Mouse (Mus musculus) thymus, postnatal 36 days (tissue): Measurements from ENCODE around the gene Mxd1.

Source experiments
- DNase-seq, 2 experiments: peaks; one replicate each; pipeline ENCODE4 v3.0.0; 2022; ENCODE audit warnings: mixed read lengths in 2 of 2

Gene Mxd1

GRCm38 (mm10) chr6:86668580-86669239, at the start of gene Mxd1:
Mxd1 (minus strand) TSS chr6:86669161.
- DNase-seq, result no peak

GRCm38 (mm10) chr6:86708072-86708774, 39.3 kb upstream of the Mxd1 start:
- no peak for DNase-seq

GRCm38 (mm10) chr6:86702577-86702976, 33.6 kb upstream of the Mxd1 start:
- no peak for DNase-seq

GRCm38 (mm10) chr6:86697903-86698302, 28.9 kb upstream of the Mxd1 start:
- DNase-seq, result peak in 1 of 2 experiments; percentile 13

- no peak for DNase-seq
These were observed 27.3 kb upstream of the Mxd1 start for GRCm38 (mm10) chr6:86696213-86696612.

- peak; percentile 55 to 66 for DNase-seq
These were observed 25.5 kb upstream of the Mxd1 start for GRCm38 (mm10) chr6:86694465-86694864.

GRCm38 (mm10) chr6:86689671-86690070, 20.7 kb upstream of the Mxd1 start:
- no peak for DNase-seq

- DNase-seq, result no peak
These were observed 18.0 kb upstream of the Mxd1 start for GRCm38 (mm10) chr6:86686971-86687370.

- no peak for DNase-seq
These were observed 15.7 kb upstream of the Mxd1 start for GRCm38 (mm10) chr6:86684655-86685011.

GRCm38 (mm10) chr6:86683872-86684654, 15.1 kb upstream of the Mxd1 start, which contains the start of gene Snrnp27:
Snrnp27 (minus strand) TSS chr6:86684522.
- DNase-seq, result peak; percentile 89 to 92

- no peak for DNase-seq
These were observed 12.3 kb upstream of the Mxd1 start for GRCm38 (mm10) chr6:86681289-86681688.

GRCm38 (mm10) chr6:86678341-86678740, 9.4 kb upstream of the Mxd1 start:
- no peak for DNase-seq

- peak; percentile 17 to 20 for DNase-seq
These were observed 1.9 kb upstream of the Mxd1 start for GRCm38 (mm10) chr6:86670873-86671272.

- DNase-seq, result peak; percentile 99 to 100
These were observed 323 bp upstream of the Mxd1 start for GRCm38 (mm10) chr6:86669240-86669727.

- DNase-seq, result no peak
These were observed 1.9 kb downstream of the Mxd1 start for GRCm38 (mm10) chr6:86667061-86667460.

- DNase-seq, result no peak
These were observed 3.2 kb downstream of the Mxd1 start for GRCm38 (mm10) chr6:86665560-86666307.

GRCm38 (mm10) chr6:86665076-86665475, 3.9 kb downstream of the Mxd1 start:
- no peak for DNase-seq

GRCm38 (mm10) chr6:86660161-86660877, 8.6 kb downstream of the Mxd1 start:
- no peak for DNase-seq

- no peak for DNase-seq
These were observed 10.5 kb downstream of the Mxd1 start for GRCm38 (mm10) chr6:86658501-86658900.

GRCm38 (mm10) chr6:86654270-86654916, 14.6 kb downstream of the Mxd1 start:
- DNase-seq, result no peak

- no peak for DNase-seq
These were observed 15.9 kb downstream of the Mxd1 start for GRCm38 (mm10) chr6:86653026-86653425.
